In the genomic region with DNA sequence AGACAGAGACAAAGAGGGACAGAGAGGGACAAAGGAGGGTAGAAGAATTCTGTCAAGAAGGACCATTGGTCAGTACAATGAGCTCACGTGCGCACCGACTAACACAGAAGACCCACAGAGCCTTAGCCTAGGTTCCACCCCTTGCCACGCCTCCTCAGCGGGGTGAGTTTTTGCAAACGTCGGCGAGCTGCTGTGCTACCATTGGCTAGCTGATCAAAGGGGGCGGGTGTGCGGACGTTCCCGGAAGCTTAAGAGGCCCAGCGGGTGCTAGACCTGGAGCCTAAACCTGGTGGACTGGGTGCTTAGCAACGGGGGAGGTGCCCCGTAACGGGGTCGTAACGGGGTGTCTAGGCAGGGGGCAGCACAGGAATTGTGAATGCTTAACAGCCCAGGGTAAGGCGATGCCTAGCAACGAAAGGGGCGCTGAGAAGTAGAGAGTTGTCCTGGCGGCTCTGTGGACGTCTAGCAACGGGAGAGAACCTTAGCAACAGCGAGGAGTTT, we compare ENCODE assay signal across 8 mouse cellular contexts. TPM values are rescaled to one million over a fixed set of nuclear protein-coding genes. Genes with fewer than 3 reads are reported as not detected.
DNase-seq lines count a peak whose midpoint lies in the region; ATAC-seq and TF ChIP-seq lines count a peak whose summit lies in the region.

A gene (plus strand): TSS at position 243 of the 501 bp plus-strand sequence.

- peak within 1 kb of the TSS; percentile 80 for H3K4me2 ChIP-seq in hindbrain, postnatal 0 days (ENCODE audit: low read depth, low read length)

- no peaks in the 10 kb centered on the region for H3K9me3 ChIP-seq in hindbrain, postnatal 0 days (ENCODE audit: low read length)

- peak within 1 kb of the TSS; percentile 86 for H3K27ac ChIP-seq in gastrocnemius, adult 2 months
- H3K27ac ChIP-seq in hindbrain, postnatal 0 days, result peak within 1 kb of the TSS; percentile 71
- H3K27ac ChIP-seq in left cerebral cortex, adult 2 months, result peak within 1 kb of the TSS; percentile 89

- peaks cover 4% of the 10 kb centered on the region; the same call in 1 of the 2 replicates for H3K4me1 ChIP-seq in hindbrain, postnatal 0 days (ENCODE audit: insufficient read depth, low read length)

- intact Hi-C loops in gastrocnemius, adult 2 months (cut with DNase I), result loop anchor here (2.0 kb wide), 1 partner anchor 74 kb away; no protein-coding TSS in a partner anchor
- intact Hi-C loops in left cerebral cortex, adult 2 months (cut with DNase I), result loop anchor here (1.0 to 5.0 kb wide), 2 partner anchors 24 to 254 kb away; a partner anchor contains a TSS

- peak; percentile 99 for DNase-seq in ZHBTc4 (ENCODE audit: low read depth, low spot score)
- DNase-seq in gastrocnemius, adult 2 months, result peak; percentile 95
- peak; percentile 96 for DNase-seq in hindbrain, postnatal 0 days (ENCODE audit: low spot score)
- DNase-seq in left cerebral cortex, adult 2 months (ENCODE audit: extremely low spot score in 1 of 2, low spot score in 2 of 2), result peak; percentile 86 to 91
- peak; percentile 92 to 94 for DNase-seq in right cerebral cortex, adult 2 months (ENCODE audit: low spot score in 2 of 2)
- DNase-seq in urinary bladder, postnatal 14 days (ENCODE audit: low spot score), result peak; percentile 95

- H3K36me3 ChIP-seq in hindbrain, postnatal 0 days (ENCODE audit: insufficient read depth, low read length), result no peaks in the 10 kb centered on the region

- TF ChIP-seq CTCF in gastrocnemius, adult 2 months (IDR thresholded peaks at IDR 0.05), result no peak
- TF ChIP-seq CTCF in hindbrain, postnatal 0 days (IDR thresholded peaks at IDR 0.05; ENCODE audit: low read depth), result peak; percentile 54
- TF ChIP-seq CTCF in left cerebral cortex, adult 2 months (IDR thresholded peaks at IDR 0.05), result no peak; the same call in none of the 2 replicates

- under 1% methylated on average over 25 of the region's 25 CpGs for WGBS in hindbrain, postnatal 0 days

- peak within 1 kb of the TSS; percentile 76 for H3K4me3 ChIP-seq in gastrocnemius, adult 2 months
- H3K4me3 ChIP-seq in hindbrain, postnatal 0 days (ENCODE audit: low read length), result peak within 1 kb of the TSS; percentile 53
- peak within 1 kb of the TSS; percentile 66 for H3K4me3 ChIP-seq in left cerebral cortex, adult 2 months

- peak within 1 kb of the TSS; percentile 50 for H3K9ac ChIP-seq in hindbrain, postnatal 0 days (replicated peaks; ENCODE audit: low read length)

- ATAC-seq in common myeloid progenitor, adult 5-6 weeks (replicated peaks; ENCODE audit: low read depth, poor library complexity, severe bottlenecking), result peak; percentile 91
- peak; percentile 93 for ATAC-seq in hindbrain, postnatal 0 days
- ATAC-seq in megakaryocyte, adult 5-6 weeks (ENCODE audit: poor library complexity, severe bottlenecking), result peak; percentile 89

- H3K27me3 ChIP-seq in hindbrain, postnatal 0 days (ENCODE audit: insufficient read depth, low read length), result no peaks in the 10 kb centered on the region

RNA-seq across cellular contexts. Expression of the gene that starts here (rescaled TPM):
- total RNA-seq in common myeloid progenitor, adult 5-6 weeks (2017), result 8.2 and 15.7 TPM in 2 replicates
- 1 to 10 TPM; 3.2 to 3.4 TPM for total RNA-seq in gastrocnemius, adult 2 months (2021)
- 26.5 and 27.6 TPM in 2 replicates for total RNA-seq in hindbrain, postnatal 0 days (2014; rRNA removed)
- 16.7 and 20.4 TPM in 2 replicates for polyA plus RNA-seq in hindbrain, postnatal 0 days (2015; fragmentation: Nextera tagmentation; extraction: Ambion mirVana)
- 10 to 100 TPM; 35.4 to 36.2 TPM for total RNA-seq in left cerebral cortex, adult 2 months (2021)
- total RNA-seq in megakaryocyte, adult 5-6 weeks (2015), result 12.0 and 16.8 TPM in 2 replicates
- 7.5 and 15.2 TPM in 2 replicates for total RNA-seq in megakaryocyte, adult 5-6 weeks (2017)

Comparison
In these comparisons a context has a peak if more than half of its experiments do, and no peak if none do; other contexts are left out.
1. Peak in every context shown above with its lines: DNase-seq, ATAC-seq, H3K4me3 ChIP-seq and H3K27ac ChIP-seq.